Mouse (Mus musculus): Measurements from ENCODE around the gene Rufy2. TPM values are rescaled to one million over a fixed set of nuclear protein-coding genes. Genes with fewer than 3 reads are reported as not detected.

Gene Rufy2
- total and polyA plus RNA-seq, 3 experiments, result 4.9 to 6.8 (median 5.8) TPM

- in situ Hi-C loops (cut with MboI; ENCODE audit: low pct_ligation_motif_present, low pct_unique_long_range_greater_than_20kb, low sequenced_read_pairs) (no loop called here), dilution Hi-C loops (cut with MboI; ENCODE audit: extremely low pct_ligation_motif_present, extremely low pct_unique_long_range_greater_than_20kb, low sequenced_read_pairs) (no loop called here)
- H3K4me1 ChIP-seq (ENCODE audit: control insufficient read depth in 1 of 2, insufficient read depth in 2 of 2), result peaks cover 0 to 1% of the 10 kb centered on the region in 2 experiments; a peak in 1 of 4 replicates
- no peak overlapping the region for H3K4me3 ChIP-seq (replicated peaks in 1 of 3; ENCODE audit: low read depth in 2 of 3, low read length in 2 of 3, poor library complexity in 1 of 3)
- no peak overlapping the region for H3K27ac ChIP-seq (ENCODE audit: insufficient read depth, low read depth)
- TF ChIP-seq MXI1 (IDR thresholded peaks at IDR 0.05; ENCODE audit: low read depth, low read length), result no peak
- no peak for TF ChIP-seq ELF1 (IDR thresholded peaks at IDR 0.05; ENCODE audit: low read depth, low read length)
- no peak for TF ChIP-seq ZMIZ1 (IDR thresholded peaks at IDR 0.05; ENCODE audit: low read depth, low read length)
- TF ChIP-seq POLR2AphosphoS2 (IDR thresholded peaks at IDR 0.05; ENCODE audit: low read depth, low read length), result no peak
- no peak for TF ChIP-seq HCFC1 (IDR thresholded peaks at IDR 0.05; ENCODE audit: low read depth, low read length)
- TF ChIP-seq NELFE (IDR thresholded peaks at IDR 0.05; ENCODE audit: low read depth, low read length), result no peak
- no peak for TF ChIP-seq BHLHE40 (IDR thresholded peaks at IDR 0.05; ENCODE audit: low read depth, low read length)
- TF ChIP-seq MAFK (IDR thresholded peaks at IDR 0.05; ENCODE audit: insufficient replicate concordance, low read length), result no peak
- H3K27me3 ChIP-seq (replicated peaks), result no peaks in the 10 kb centered on the region
- no peak for DNase-seq (ENCODE audit: extremely low read depth)
- H3K9me3 ChIP-seq (replicated peaks; ENCODE audit: low read length), result no peaks in the 10 kb centered on the region
- no peak overlapping the region for H3K9ac ChIP-seq (ENCODE audit: insufficient read depth, low read depth)
- H3K4me2 ChIP-seq (ENCODE audit: insufficient read depth, low read depth, poor library complexity, severe bottlenecking), result no peak overlapping the region
- peaks cover 3% of the 10 kb centered on the region for H3K79me2 ChIP-seq (replicated peaks; ENCODE audit: control insufficient read depth, extremely low read depth, insufficient read depth, poor library complexity, severe bottlenecking)
- peaks cover 61 to 93% of the 10 kb centered on the region in 2 experiments for H3K36me3 ChIP-seq (replicated peaks in 1 of 2; ENCODE audit: control insufficient read depth in 1 of 2, insufficient read depth in 1 of 2, low read length in 1 of 2)
These were observed 10.6 kb downstream of the Rufy2 start for GRCm38 (mm10) chr10:62990636-62991035.

GRCm38 (mm10) chr10:62993991-62994390, 14.0 kb downstream of the Rufy2 start:
- dilution Hi-C loops (cut with MboI; ENCODE audit: extremely low pct_ligation_motif_present, extremely low pct_unique_long_range_greater_than_20kb, low sequenced_read_pairs), result no loop called here
- Histone ChIP-seq H3K79me2 (replicated peaks; ENCODE audit: control insufficient read depth, extremely low read depth, insufficient read depth, poor library complexity, severe bottlenecking) (no peaks in the 10 kb centered on the region), H3K27ac (ENCODE audit: insufficient read depth, low read depth) (no peak overlapping the region), H3K27me3 (replicated peaks) (no peaks in the 10 kb centered on the region), H3K36me3 (replicated peaks in 1 of 2; ENCODE audit: control insufficient read depth in 1 of 2, insufficient read depth in 1 of 2, low read length in 1 of 2) (peaks cover 73 to 93% of the 10 kb centered on the region in 2 experiments), H3K4me3 (replicated peaks in 1 of 3; ENCODE audit: low read depth in 2 of 3, low read length in 2 of 3, poor library complexity in 1 of 3) (no peak overlapping the region), H3K9me3 (replicated peaks; ENCODE audit: low read length) (no peaks in the 10 kb centered on the region), H3K9ac (ENCODE audit: insufficient read depth, low read depth) (no peak overlapping the region), H3K4me2 (ENCODE audit: insufficient read depth, low read depth, poor library complexity, severe bottlenecking) (no peak overlapping the region), H3K4me1 (ENCODE audit: control insufficient read depth in 1 of 2, insufficient read depth in 2 of 2) (no peaks in the 10 kb centered on the region)
- TF ChIP-seq USF1 (IDR thresholded peaks at IDR 0.05; ENCODE audit: low read depth, low read length) (no peak), PAX5 (IDR thresholded peaks at IDR 0.05; ENCODE audit: low read length) (no peak), SMC3 (IDR thresholded peaks at IDR 0.05; ENCODE audit: low read depth, low read length) (no peak), HCFC1 (IDR thresholded peaks at IDR 0.05; ENCODE audit: low read depth, low read length) (no peak), ZNF384 (IDR thresholded peaks at IDR 0.05; ENCODE audit: low read depth, low read length) (no peak), MYC (IDR thresholded peaks at IDR 0.05; ENCODE audit: low read depth, low read length) (no peak), KAT2A (IDR thresholded peaks at IDR 0.05; ENCODE audit: insufficient replicate concordance, low read length) (no peak), CTCF (conservative IDR thresholded peaks at IDR 0.05 in 1 of 2, IDR thresholded peaks at IDR 0.05 in 1 of 2; ENCODE audit: low read depth in 2 of 2, low read length in 2 of 2) (no peak), NELFE (IDR thresholded peaks at IDR 0.05; ENCODE audit: low read depth, low read length) (no peak), JUN (IDR thresholded peaks at IDR 0.05; ENCODE audit: insufficient read depth, low read depth, low read length) (no peak), ZC3H11A (IDR thresholded peaks at IDR 0.05; ENCODE audit: low read depth, low read length) (no peak), CHD1 (IDR thresholded peaks at IDR 0.05; ENCODE audit: low read depth, low read length) (no peak), CHD2 (IDR thresholded peaks at IDR 0.05; ENCODE audit: low read length) (no peak), RCOR1 (conservative IDR thresholded peaks at IDR 0.05; ENCODE audit: low read depth, low read length) (no peak)
- DNase-seq (ENCODE audit: extremely low read depth), result no peak
- in situ Hi-C loops (cut with MboI; ENCODE audit: low pct_ligation_motif_present, low pct_unique_long_range_greater_than_20kb, low sequenced_read_pairs), result no loop called here
